Comparison of ENCODE assay signal across 14 mouse cellular contexts in the genomic region with DNA sequence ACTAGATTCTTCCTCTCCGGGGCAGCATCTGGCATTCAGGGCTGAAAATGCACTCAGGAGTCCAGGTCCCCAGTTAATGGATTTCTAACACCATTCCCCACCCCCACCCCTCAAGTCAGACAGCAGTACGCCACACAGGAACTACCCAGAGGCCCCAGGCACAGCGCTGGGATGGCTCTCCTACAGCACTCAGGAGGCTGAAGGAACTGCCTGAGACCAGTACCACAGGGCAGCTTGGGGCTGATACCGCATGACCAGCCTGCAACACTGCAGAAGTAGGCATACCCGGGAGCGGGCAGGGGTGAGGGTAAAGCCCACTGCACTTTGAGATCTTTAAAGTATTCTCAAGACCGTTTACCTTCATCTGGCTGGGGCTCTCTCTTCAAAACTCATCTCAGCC. TPM values are rescaled to one million over a fixed set of nuclear protein-coding genes. Genes with fewer than 3 reads are reported as not detected.
DNase-seq lines count a peak whose midpoint lies in the region; ATAC-seq lines count a peak whose summit lies in the region.
"Had no signal": no experiment of that assay in that cellular context is flagged by ENCODE, and none has a peak within 500 bp of the region (broad histone marks: within the 10 kb centered on the region; RNA-seq: fewer than 3 reads in every experiment).

No protein-coding gene starts in this region.

- no peak for DNase-seq in kidney, adult 8-10 months
- no peak for DNase-seq in limb, embryonic 10.5 days (ENCODE audit: low spot score)
- no peak for DNase-seq in left cerebral cortex, postnatal 25 days (ENCODE audit: low spot score in 2 of 2)
- DNase-seq: midbrain, embryonic 14.5 days; thymus, postnatal 25 days had no signal

- H3K4me3 ChIP-seq in kidney, embryonic 16.5 days (ENCODE audit: low read length), result no peak overlapping the region
- no peak overlapping the region for H3K4me3 ChIP-seq in embryonic facial prominence, embryonic 13.5 days
- no peak overlapping the region for H3K4me3 ChIP-seq in limb, embryonic 10.5 days
- peak overlapping the region; percentile 90 for H3K4me3 ChIP-seq in megakaryocyte, embryonic 14.5 days (replicated peaks)
- H3K4me3 ChIP-seq in forebrain, embryonic 13.5 days, result no peak overlapping the region
- H3K4me3 ChIP-seq: embryonic facial prominence, embryonic 12.5 days; heart, embryonic 12.5 days had no signal

- no peaks in the 10 kb centered on the region for H3K27me3 ChIP-seq in kidney, embryonic 16.5 days (ENCODE audit: insufficient read depth, low read length)
- no peaks in the 10 kb centered on the region for H3K27me3 ChIP-seq in embryonic facial prominence, embryonic 13.5 days
- H3K27me3 ChIP-seq in limb, embryonic 10.5 days (ENCODE audit: low read depth, poor library complexity, severe bottlenecking), result no peaks in the 10 kb centered on the region
- H3K27me3 ChIP-seq in megakaryocyte, embryonic 14.5 days (replicated peaks), result no peaks in the 10 kb centered on the region
- no peaks in the 10 kb centered on the region for H3K27me3 ChIP-seq in forebrain, embryonic 13.5 days
- H3K27me3 ChIP-seq: embryonic facial prominence, embryonic 12.5 days had no signal

- no peaks in the 10 kb centered on the region for H3K36me3 ChIP-seq in kidney, embryonic 16.5 days (ENCODE audit: insufficient read depth, low read length)
- H3K36me3 ChIP-seq in embryonic facial prominence, embryonic 13.5 days, result no peaks in the 10 kb centered on the region
- H3K36me3 ChIP-seq in limb, embryonic 10.5 days, result peaks cover 3% of the 10 kb centered on the region; the same call in 1 of the 2 replicates
- peaks cover 51% of the 10 kb centered on the region for H3K36me3 ChIP-seq in megakaryocyte, embryonic 14.5 days (replicated peaks; ENCODE audit: low read length)
- no peaks in the 10 kb centered on the region for H3K36me3 ChIP-seq in forebrain, embryonic 13.5 days (ENCODE audit: poor library complexity, severe bottlenecking)
- H3K36me3 ChIP-seq: embryonic facial prominence, embryonic 12.5 days; heart, embryonic 12.5 days had no signal

- intact Hi-C loops in left cerebral cortex, postnatal 25 days (cut with DNase I), result no loop called here

- peaks cover 37% of the 10 kb centered on the region for H3K4me1 ChIP-seq in kidney, embryonic 16.5 days (ENCODE audit: insufficient read depth, low read length)
- H3K4me1 ChIP-seq in embryonic facial prominence, embryonic 13.5 days, result peaks cover 31% of the 10 kb centered on the region
- H3K4me1 ChIP-seq in limb, embryonic 10.5 days, result peaks cover 41% of the 10 kb centered on the region
- H3K4me1 ChIP-seq in megakaryocyte, embryonic 14.5 days, result peaks cover 98% of the 10 kb centered on the region
- no peaks in the 10 kb centered on the region for H3K4me1 ChIP-seq in forebrain, embryonic 13.5 days

- H3K27ac ChIP-seq in kidney, embryonic 16.5 days (ENCODE audit: low read length), result 0 out of 2 replicates have a peak overlapping the region, but pooled peaks have one; percentile 16
- peak overlapping the region; percentile 78; the same call in 1 of the 2 replicates for H3K27ac ChIP-seq in embryonic facial prominence, embryonic 13.5 days
- H3K27ac ChIP-seq in limb, embryonic 10.5 days, result peak overlapping the region; percentile 71
- no peak overlapping the region for H3K27ac ChIP-seq in forebrain, embryonic 13.5 days

- no peak overlapping the region for H3K4me2 ChIP-seq in kidney, embryonic 16.5 days (replicated peaks; ENCODE audit: low read depth, low read length)
- no peak overlapping the region for H3K4me2 ChIP-seq in embryonic facial prominence, embryonic 13.5 days
- no peak overlapping the region for H3K4me2 ChIP-seq in forebrain, embryonic 13.5 days
- H3K4me2 ChIP-seq: embryonic facial prominence, embryonic 12.5 days; heart, embryonic 12.5 days had no signal

- no peaks in the 10 kb centered on the region for H3K9me3 ChIP-seq in kidney, embryonic 16.5 days (ENCODE audit: low read length)
- H3K9me3 ChIP-seq in embryonic facial prominence, embryonic 13.5 days, result no peaks in the 10 kb centered on the region
- H3K9me3 ChIP-seq in limb, embryonic 10.5 days (replicated peaks), result no peaks in the 10 kb centered on the region
- no peaks in the 10 kb centered on the region for H3K9me3 ChIP-seq in megakaryocyte, embryonic 14.5 days
- no peaks in the 10 kb centered on the region for H3K9me3 ChIP-seq in forebrain, embryonic 13.5 days (replicated peaks)
- H3K9me3 ChIP-seq: embryonic facial prominence, embryonic 12.5 days; heart, embryonic 12.5 days had no signal

- ATAC-seq in kidney, embryonic 16.5 days (ENCODE audit: low FRiP score, low TSS enrichment), result peak; percentile 58; the same call in 1 of the 2 replicates
- ATAC-seq in embryonic facial prominence, embryonic 13.5 days (ENCODE audit: insufficient number of reproducible peaks, insufficient read depth, low FRiP score, low TSS enrichment, low read depth), result no peak
- ATAC-seq in forebrain, embryonic 13.5 days, result no peak

- no peak overlapping the region for H3K9ac ChIP-seq in kidney, embryonic 16.5 days (replicated peaks; ENCODE audit: low read length)
- H3K9ac ChIP-seq in embryonic facial prominence, embryonic 13.5 days, result peak overlapping the region; percentile 27; the same call in 1 of the 2 replicates
- H3K9ac ChIP-seq in forebrain, embryonic 13.5 days, result no peak overlapping the region
- H3K9ac ChIP-seq: embryonic facial prominence, embryonic 12.5 days; heart, embryonic 12.5 days had no signal

- WGBS in kidney, embryonic 16.5 days, result 67% methylated on average over 7 of the region's 7 CpGs
- WGBS in embryonic facial prominence, embryonic 13.5 days, result 72% methylated on average over 7 of the region's 7 CpGs
- 78% methylated on average over 7 of the region's 7 CpGs for WGBS in limb, embryonic 10.5 days
- 81% methylated on average over 7 of the region's 7 CpGs for WGBS in forebrain, embryonic 13.5 days

RNA-seq across cellular contexts. Expression of a gene that starts 0.4 kb away (rescaled TPM):
- 0.60 and 0.92 TPM in 2 replicates for polyA plus RNA-seq in kidney, embryonic 16.5 days (2015; fragmentation: Nextera tagmentation; extraction: Ambion mirVana)
- 3.1 and 3.5 TPM in 2 replicates for polyA plus RNA-seq in embryonic facial prominence, embryonic 13.5 days (2015; fragmentation: Nextera tagmentation; extraction: Ambion mirVana)
- 0.16 and 0.56 TPM in 2 replicates for polyA plus RNA-seq in limb, embryonic 10.5 days (2016; fragmentation: Nextera tagmentation; extraction: Ambion mirVana)
- 1.8 TPM in 1 of 2 replicates, not detected in the other for polyA plus RNA-seq in megakaryocyte, embryonic 14.5 days (2012; ENCODE audit: insufficient read depth, low replicate concordance)
- polyA plus RNA-seq in forebrain, embryonic 13.5 days (2015; fragmentation: Nextera tagmentation; extraction: Ambion mirVana), result 0.11 and 0.18 TPM in 2 replicates
- total RNA-seq in left cerebral cortex, postnatal 25 days (2021), result under 1 TPM; 0.30 to 0.34 TPM

RNA-seq across cellular contexts. Expression of a gene that starts 17.5 kb away (rescaled TPM):
- polyA plus RNA-seq in kidney, embryonic 16.5 days (2015; fragmentation: Nextera tagmentation; extraction: Ambion mirVana), result 6.8 and 8.0 TPM in 2 replicates
- 1.2 and 1.6 TPM in 2 replicates for polyA plus RNA-seq in embryonic facial prominence, embryonic 13.5 days (2015; fragmentation: Nextera tagmentation; extraction: Ambion mirVana)
- 0.19 and 0.39 TPM in 2 replicates for polyA plus RNA-seq in limb, embryonic 10.5 days (2016; fragmentation: Nextera tagmentation; extraction: Ambion mirVana)
- polyA plus RNA-seq in megakaryocyte, embryonic 14.5 days (2012; ENCODE audit: insufficient read depth, low replicate concordance), result not detected in 2 replicates
- 5.3 and 5.9 TPM in 2 replicates for polyA plus RNA-seq in forebrain, embryonic 13.5 days (2015; fragmentation: Nextera tagmentation; extraction: Ambion mirVana)
- total RNA-seq in left cerebral cortex, postnatal 25 days (2021), result 1 to 10 TPM; 3.0 to 3.3 TPM

RNA-seq across cellular contexts. Expression of a gene that starts 28.0 kb away (rescaled TPM):
- polyA plus RNA-seq in kidney, embryonic 16.5 days (2015; fragmentation: Nextera tagmentation; extraction: Ambion mirVana), result 6.6 and 6.7 TPM in 2 replicates
- 1.7 and 2.5 TPM in 2 replicates for polyA plus RNA-seq in embryonic facial prominence, embryonic 13.5 days (2015; fragmentation: Nextera tagmentation; extraction: Ambion mirVana)
- polyA plus RNA-seq in limb, embryonic 10.5 days (2016; fragmentation: Nextera tagmentation; extraction: Ambion mirVana), result 2.2 and 2.3 TPM in 2 replicates
- 54.8 and 69.9 TPM in 2 replicates for polyA plus RNA-seq in megakaryocyte, embryonic 14.5 days (2012; ENCODE audit: insufficient read depth, low replicate concordance)
- polyA plus RNA-seq in forebrain, embryonic 13.5 days (2015; fragmentation: Nextera tagmentation; extraction: Ambion mirVana), result 0.93 and 0.97 TPM in 2 replicates
- total RNA-seq in left cerebral cortex, postnatal 25 days (2021), result 10 to 100 TPM; 12.0 to 13.5 TPM

RNA-seq across cellular contexts. Expression of a gene that starts 53.1 kb away (rescaled TPM):
- not detected in 2 replicates for polyA plus RNA-seq in kidney, embryonic 16.5 days (2015; fragmentation: Nextera tagmentation; extraction: Ambion mirVana)
- 12.8 and 17.0 TPM in 2 replicates for polyA plus RNA-seq in embryonic facial prominence, embryonic 13.5 days (2015; fragmentation: Nextera tagmentation; extraction: Ambion mirVana)
- polyA plus RNA-seq in limb, embryonic 10.5 days (2016; fragmentation: Nextera tagmentation; extraction: Ambion mirVana), result not detected in 2 replicates
- polyA plus RNA-seq in megakaryocyte, embryonic 14.5 days (2012; ENCODE audit: insufficient read depth, low replicate concordance), result not detected in 2 replicates
- polyA plus RNA-seq in forebrain, embryonic 13.5 days (2015; fragmentation: Nextera tagmentation; extraction: Ambion mirVana), result not detected in 2 replicates
- not detected for total RNA-seq in left cerebral cortex, postnatal 25 days (2021)
- total RNA-seq: left cerebral cortex, adult 8-10 months; neutrophil, adult 5-6 weeks had no signal
- polyA plus RNA-seq: frontal cortex, adult 2 months; heart, embryonic 12.5 days; midbrain, embryonic 14.5 days had no signal

RNA-seq across cellular contexts. Expression of a gene that starts 54.3 kb away (rescaled TPM):
- 99.3 and 104 TPM in 2 replicates for polyA plus RNA-seq in kidney, embryonic 16.5 days (2015; fragmentation: Nextera tagmentation; extraction: Ambion mirVana)
- polyA plus RNA-seq in embryonic facial prominence, embryonic 13.5 days (2015; fragmentation: Nextera tagmentation; extraction: Ambion mirVana), result 88.4 and 108 TPM in 2 replicates
- 110 and 118 TPM in 2 replicates for polyA plus RNA-seq in limb, embryonic 10.5 days (2016; fragmentation: Nextera tagmentation; extraction: Ambion mirVana)
- polyA plus RNA-seq in megakaryocyte, embryonic 14.5 days (2012; ENCODE audit: insufficient read depth, low replicate concordance), result 51.4 and 67.9 TPM in 2 replicates
- 111 and 117 TPM in 2 replicates for polyA plus RNA-seq in forebrain, embryonic 13.5 days (2015; fragmentation: Nextera tagmentation; extraction: Ambion mirVana)
- total RNA-seq in left cerebral cortex, postnatal 25 days (2021), result 10 to 100 TPM; 65.6 to 70.7 TPM
